Mouse (Mus musculus) ES-Bruce4 (cell line): ENCODE measurements around the gene Sec24b.

Experiments
- CTCF ChIP-seq: IDR thresholded peaks from one replicate; pipeline ENCODE4 v1.8.1; 2011; ENCODE audit warnings: low read depth, low read length
- EP300 ChIP-seq: IDR thresholded peaks from 2 replicates; pipeline ENCODE4 v1.6.1; 2011; ENCODE audit warnings: low read depth, low read length; ENCODE audit not compliant: insufficient read depth
- POLR2A ChIP-seq: IDR thresholded peaks from one replicate; pipeline ENCODE4 v1.8.1; 2011; ENCODE audit warnings: low read length; ENCODE audit not compliant: insufficient read depth

DNA sequence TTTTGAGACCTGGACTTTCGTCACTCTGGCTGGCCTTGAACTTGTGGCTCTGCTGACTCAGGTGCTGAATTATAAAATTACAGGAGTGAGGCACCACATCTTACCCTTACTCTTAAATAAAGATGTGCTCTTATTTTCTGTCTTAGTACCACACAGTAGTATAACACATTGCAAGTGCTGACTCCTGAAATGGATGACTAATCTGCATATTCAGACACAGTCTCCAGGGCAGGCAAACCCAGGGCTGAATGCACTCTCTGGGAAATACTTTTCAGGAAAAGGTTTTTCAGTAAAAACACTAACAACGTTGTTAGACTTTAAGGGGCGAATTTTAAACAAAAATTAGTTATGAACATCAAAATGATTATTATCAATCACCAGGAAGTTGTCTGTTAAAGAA is 64.0 kb downstream of the Sec24b start:
- no peak for TF ChIP-seq POLR2A
- TF ChIP-seq CTCF = no peak
- no peak for TF ChIP-seq EP300
